Mouse (Mus musculus) limb, embryonic 13.5 days (tissue): ENCODE measurements around the gene Fmnl1. TPM values are rescaled to one million over a fixed set of nuclear protein-coding genes. Genes with fewer than 3 reads are reported as not detected.
A peak's percentile ranks its signal among the peaks of the same experiment; 100 is the strongest.
"Not testable (repeated sequence)": the region's sequence is repeated elsewhere in the genome, so short reads cannot be mapped to it uniquely, and the experiment has no call there.

Experiments used
- ATAC-seq: fragments of 200-750 bp; cut with Nextera tagmentation; 2 replicates; pipeline ENCODE4 v1.8.0; 2017; ENCODE audit warnings: low read depth, moderate number of reproducible peaks, moderate TSS enrichment; ENCODE audit not compliant: low FRiP score
- H3K27ac ChIP-seq: fragments of 300-500 bp; sonication (generic); 2 replicates; pipeline ENCODE4 v1.5.1; 2015; ENCODE audit warnings: inconsistent platforms, mild to moderate bottlenecking, moderate library complexity
- H3K27me3 ChIP-seq: fragments of 300-500 bp; sonication (generic); 2 replicates; pipeline ENCODE4 v1.6.1; 2015; ENCODE audit warnings: mild to moderate bottlenecking, inconsistent platforms
- H3K36me3 ChIP-seq: fragments of 300-500 bp; sonication (generic); 2 replicates; pipeline ENCODE4 v1.6.1; 2015; ENCODE audit warnings: inconsistent platforms, mild to moderate bottlenecking, moderate library complexity
- H3K4me1 ChIP-seq: fragments of 300-500 bp; sonication (generic); 2 replicates; pipeline ENCODE4 v1.6.1; 2015; ENCODE audit warnings: inconsistent platforms
- H3K4me2 ChIP-seq: fragments of 300-500 bp; sonication (generic); replicated peaks from 2 replicates; pipeline ENCODE4 v1.6.1; 2015; ENCODE audit warnings: inconsistent platforms, mild to moderate bottlenecking, moderate library complexity
- H3K4me3 ChIP-seq: fragments of 300-500 bp; sonication (generic); 2 replicates; pipeline ENCODE4 v1.5.1; 2015; ENCODE audit warnings: moderate library complexity, mild to moderate bottlenecking, inconsistent platforms
- H3K9ac ChIP-seq: fragments of 300-500 bp; sonication (generic); 2 replicates; pipeline ENCODE4 v1.6.1; 2015; ENCODE audit warnings: mild to moderate bottlenecking, inconsistent platforms
- H3K9me3 ChIP-seq: fragments of 300-500 bp; sonication (generic); 2 replicates; pipeline ENCODE4 v1.6.1; 2016; ENCODE audit warnings: inconsistent platforms
- WGBS: fragments of 180-500 bp; shearing (Covaris S2); methylation state at CpG from one replicate; pipeline ENCODE4 v1.1.7; 2015; 5-methylcytosine and 5-hydroxymethylcytosine counted together
- polyA plus RNA-seq: library from polyadenylated mRNA; unstranded; fragments of >200 nt; fragmentation: Nextera tagmentation; extraction: Ambion mirVana; gene quantifications from 2 replicates; pipeline ENCODE4 v1.2.1, GENCODE M21; 2015

Gene Fmnl1
- polyA plus RNA-seq, 1 experiment from 2014 or later = 1.1 TPM

GRCm38 (mm10) chr11:103218517-103218901, 47.6 kb downstream of the Fmnl1 start:
- Histone ChIP-seq H3K9ac (peak overlapping the region; percentile 53), H3K4me2 (peak overlapping the region; percentile 95), H3K4me1 (peaks cover 6% of the 10 kb centered on the region), H3K36me3 (peaks cover 35% of the 10 kb centered on the region), H3K27ac (no peak overlapping the region), H3K4me3 (peak overlapping the region; percentile 47), H3K27me3 (peaks cover 20% of the 10 kb centered on the region), H3K9me3 (no peaks in the 10 kb centered on the region)
- no peak for ATAC-seq
- 21% methylated on average over 6 of the region's 6 CpGs for WGBS

GRCm38 (mm10) chr11:103219259-103219658, 48.4 kb downstream of the Fmnl1 start:
- no peak for ATAC-seq
- Histone ChIP-seq H3K27ac (no peak overlapping the region), H3K9me3 (no peaks in the 10 kb centered on the region), H3K27me3 (peaks cover 20% of the 10 kb centered on the region), H3K4me2 (no peak overlapping the region), H3K36me3 (peaks cover 43% of the 10 kb centered on the region), H3K4me3 (no peak overlapping the region), H3K9ac (no peak overlapping the region), H3K4me1 (peaks cover 6% of the 10 kb centered on the region)
- 87% methylated on average over 5 of the region's 5 CpGs for WGBS

GRCm38 (mm10) chr11:103219995-103220394, 49.1 kb downstream of the Fmnl1 start:
- no peak overlapping the region for H3K27ac ChIP-seq
- no peak overlapping the region for H3K9ac ChIP-seq
- no peaks in the 10 kb centered on the region for H3K9me3 ChIP-seq
- peaks cover 10% of the 10 kb centered on the region for H3K4me1 ChIP-seq
- ATAC-seq = no peak
- H3K27me3 ChIP-seq = peaks cover 20% of the 10 kb centered on the region
- H3K36me3 ChIP-seq = peaks cover 50% of the 10 kb centered on the region
- no peak overlapping the region for H3K4me2 ChIP-seq
- WGBS = 86% methylated on average over 4 of the region's 4 CpGs
- no peak overlapping the region for H3K4me3 ChIP-seq

DNA sequence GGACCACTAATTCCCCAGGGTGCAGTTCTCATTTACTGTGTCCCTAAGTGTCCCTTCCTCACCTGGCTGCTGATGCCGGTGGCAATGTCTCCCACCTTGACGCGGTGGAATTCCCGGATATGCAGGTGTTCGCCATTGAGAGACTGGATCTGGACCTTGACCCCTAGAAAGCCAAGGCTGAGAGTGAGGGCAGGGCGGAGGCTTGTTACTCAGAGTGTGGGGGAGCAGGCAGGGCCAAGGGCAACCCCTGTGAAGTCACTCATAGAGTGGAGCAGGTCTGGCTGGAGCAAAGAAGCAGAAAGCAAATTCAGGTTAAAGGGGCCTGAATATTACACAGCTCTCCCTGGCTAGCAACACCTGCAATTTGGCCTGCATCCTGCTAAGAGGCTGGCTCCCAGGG, 50.5 kb downstream of the Fmnl1 start:
- peaks cover 12% of the 10 kb centered on the region for H3K4me1 ChIP-seq
- H3K27me3 ChIP-seq = peaks cover 17% of the 10 kb centered on the region
- H3K4me2 ChIP-seq = no peak overlapping the region
- H3K27ac ChIP-seq = no peak overlapping the region
- no peak overlapping the region for H3K4me3 ChIP-seq
- H3K36me3 ChIP-seq = peaks cover 64% of the 10 kb centered on the region
- WGBS = 92% methylated on average over 6 of the region's 6 CpGs
- no peak for ATAC-seq
- H3K9ac ChIP-seq = no peak overlapping the region
- no peaks in the 10 kb centered on the region for H3K9me3 ChIP-seq

- not testable (repeated sequence) for ATAC-seq, H3K4me2 ChIP-seq, H3K9ac ChIP-seq, H3K9me3 ChIP-seq, H3K27me3 ChIP-seq, H3K4me3 ChIP-seq, H3K27ac ChIP-seq
- Histone ChIP-seq H3K4me1 (peaks cover 12% of the 10 kb centered on the region), H3K36me3 (peaks cover 77% of the 10 kb centered on the region)
- 85% methylated on average over 4 of the region's 4 CpGs for WGBS
Observed at GRCm38 (mm10) chr11:103222718-103223117, 51.8 kb downstream of the Fmnl1 start.

DNA sequence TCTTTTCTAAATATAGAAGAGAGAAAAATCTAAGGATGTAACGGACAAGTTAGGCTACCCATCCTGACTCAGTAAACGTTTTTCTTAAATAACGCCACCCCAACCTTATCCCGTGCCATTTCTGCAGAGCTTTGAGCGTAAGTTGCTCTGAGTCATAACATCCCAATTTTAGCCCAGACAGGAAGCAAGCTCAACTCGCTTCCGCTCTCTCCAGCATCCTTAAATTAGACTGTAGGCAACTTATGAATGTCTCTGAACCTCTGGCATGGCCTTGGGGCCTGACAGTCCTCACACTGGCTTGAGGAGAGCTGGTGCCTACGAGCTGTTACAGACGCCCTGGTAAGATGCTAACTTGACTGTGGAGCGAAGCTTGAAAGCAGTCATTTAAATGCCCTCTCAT, 52.5 kb downstream of the Fmnl1 start:
- no peak overlapping the region for H3K9ac ChIP-seq
- H3K4me1 ChIP-seq = peaks cover 8% of the 10 kb centered on the region
- H3K36me3 ChIP-seq = peaks cover 81% of the 10 kb centered on the region
- no peak overlapping the region for H3K4me2 ChIP-seq
- H3K27ac ChIP-seq = no peak overlapping the region
- WGBS = 87% methylated on average over 10 of the region's 10 CpGs
- H3K27me3 ChIP-seq = peaks cover 6% of the 10 kb centered on the region; the same call in 1 of the 2 replicates
- no peak for ATAC-seq
- H3K4me3 ChIP-seq = no peak overlapping the region
- H3K9me3 ChIP-seq = no peaks in the 10 kb centered on the region

GRCm38 (mm10) chr11:103223951-103224456, 53.1 kb downstream of the Fmnl1 start:
- H3K9ac ChIP-seq = no peak overlapping the region
- no peaks in the 10 kb centered on the region for H3K9me3 ChIP-seq
- no peak overlapping the region for H3K27ac ChIP-seq
- H3K4me3 ChIP-seq = no peak overlapping the region
- 65% methylated on average over 18 of the region's 18 CpGs for WGBS
- ATAC-seq = no peak
- peaks cover 87% of the 10 kb centered on the region for H3K36me3 ChIP-seq
- H3K4me2 ChIP-seq = no peak overlapping the region
- H3K4me1 ChIP-seq = peaks cover 6% of the 10 kb centered on the region; the same call in 1 of the 2 replicates
- H3K27me3 ChIP-seq = peaks cover 6% of the 10 kb centered on the region; the same call in 1 of the 2 replicates

- Histone ChIP-seq H3K36me3 (peaks cover 69% of the 10 kb centered on the region), H3K27me3 (no peaks in the 10 kb centered on the region), H3K27ac (no peak overlapping the region), H3K9me3 (no peaks in the 10 kb centered on the region), H3K4me3 (no peak overlapping the region), H3K4me2 (no peak overlapping the region), H3K9ac (no peak overlapping the region), H3K4me1 (peaks cover 11% of the 10 kb centered on the region; the same call in 1 of the 2 replicates)
- ATAC-seq = no peak
- 97% methylated on average over 2 of the region's 2 CpGs for WGBS
Observed at GRCm38 (mm10) chr11:103229608-103230007, 58.7 kb downstream of the Fmnl1 start.

DNA sequence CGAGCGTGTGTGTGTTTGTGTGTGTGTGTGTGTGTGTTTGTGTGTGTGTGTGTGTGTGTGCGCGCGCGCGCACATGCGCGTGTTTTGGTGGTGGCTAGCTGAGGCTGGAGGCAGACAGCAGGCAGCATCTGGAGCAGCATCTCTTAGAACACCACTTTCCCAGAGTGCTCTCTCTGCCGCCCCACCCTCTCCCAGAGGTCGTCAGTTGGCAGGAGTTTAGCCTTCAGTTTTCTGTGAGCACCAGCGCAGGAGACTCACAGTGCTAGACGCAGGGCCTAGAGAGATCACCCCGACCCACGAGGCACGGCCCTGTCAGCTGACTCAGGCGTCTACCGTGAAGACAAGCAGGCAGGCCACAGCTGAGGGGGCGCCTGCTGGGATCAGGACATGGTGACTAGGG, 59.7 kb downstream of the Fmnl1 start:
- H3K27ac ChIP-seq = no peak overlapping the region
- H3K4me1 ChIP-seq = 0 out of 2 replicates have a peak, but pooled peaks cover 5% of the 10 kb centered on the region
- 88% methylated on average over 19 of the region's 19 CpGs for WGBS
- H3K27me3 ChIP-seq = no peaks in the 10 kb centered on the region
- ATAC-seq = no peak
- H3K36me3 ChIP-seq = peaks cover 58% of the 10 kb centered on the region
- H3K9me3 ChIP-seq = no peaks in the 10 kb centered on the region
- H3K4me3 ChIP-seq = no peak overlapping the region
- H3K9ac ChIP-seq = no peak overlapping the region; the same call in 1 of the 2 replicates
- H3K4me2 ChIP-seq = no peak overlapping the region

GRCm38 (mm10) chr11:103231367-103231766, 60.5 kb downstream of the Fmnl1 start:
- H3K4me1 ChIP-seq = 0 out of 2 replicates have a peak, but pooled peaks cover 5% of the 10 kb centered on the region
- H3K4me3 ChIP-seq = no peak overlapping the region
- no peaks in the 10 kb centered on the region for H3K9me3 ChIP-seq
- no peak for ATAC-seq
- no peak overlapping the region for H3K4me2 ChIP-seq
- no peaks in the 10 kb centered on the region for H3K27me3 ChIP-seq
- H3K9ac ChIP-seq = no peak overlapping the region; the same call in 1 of the 2 replicates
- peaks cover 51% of the 10 kb centered on the region for H3K36me3 ChIP-seq
- 88% methylated on average over 7 of the region's 7 CpGs for WGBS
- no peak overlapping the region for H3K27ac ChIP-seq

DNA sequence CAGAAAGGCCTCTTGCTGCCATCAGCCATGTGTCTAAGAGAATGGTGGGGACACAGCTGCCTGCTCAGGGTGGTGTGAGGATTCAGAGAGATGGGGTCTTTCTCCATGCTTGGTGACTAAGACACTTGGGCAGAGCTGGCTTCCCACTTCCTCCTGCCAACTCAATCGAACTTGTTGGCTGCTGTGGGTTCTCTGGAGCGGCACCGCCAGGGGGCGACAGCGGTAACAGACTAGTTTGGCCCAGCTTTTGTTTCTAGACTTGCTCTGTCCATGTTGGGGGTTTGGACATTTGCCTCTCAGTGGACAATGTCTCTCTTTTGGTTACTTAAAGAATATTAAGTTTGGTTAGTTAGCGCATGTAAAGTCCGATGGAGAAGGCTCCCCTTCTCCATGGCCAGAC, 62.1 kb downstream of the Fmnl1 start:
- ATAC-seq = no peak
- no peak overlapping the region for H3K9ac ChIP-seq
- WGBS = 34% methylated on average over 7 of the region's 7 CpGs
- H3K4me1 ChIP-seq = 0 out of 2 replicates have a peak, but pooled peaks cover 8% of the 10 kb centered on the region
- no peak overlapping the region for H3K4me2 ChIP-seq
- H3K9me3 ChIP-seq = no peaks in the 10 kb centered on the region
- H3K4me3 ChIP-seq = no peak overlapping the region
- H3K36me3 ChIP-seq = peaks cover 46% of the 10 kb centered on the region
- H3K27ac ChIP-seq = no peak overlapping the region
- H3K27me3 ChIP-seq = no peaks in the 10 kb centered on the region

- H3K9ac ChIP-seq = no peak overlapping the region
- H3K4me3 ChIP-seq = no peak overlapping the region
- ATAC-seq = no peak
- H3K27me3 ChIP-seq = no peaks in the 10 kb centered on the region
- H3K4me1 ChIP-seq = 0 out of 2 replicates have a peak, but pooled peaks cover 8% of the 10 kb centered on the region
- H3K36me3 ChIP-seq = peaks cover 50% of the 10 kb centered on the region
- no peak overlapping the region for H3K27ac ChIP-seq
- no peak overlapping the region for H3K4me2 ChIP-seq
- H3K9me3 ChIP-seq = no peaks in the 10 kb centered on the region
- WGBS = 82% methylated on average over 1 of the region's 1 CpGs
Observed at GRCm38 (mm10) chr11:103234447-103234846, 63.5 kb downstream of the Fmnl1 start.

GRCm38 (mm10) chr11:103235702-103236101, 64.8 kb downstream of the Fmnl1 start:
- Histone ChIP-seq H3K9ac (no peak overlapping the region), H3K4me1 (peaks cover 21% of the 10 kb centered on the region), H3K36me3 (peaks cover 45% of the 10 kb centered on the region), H3K4me2 (no peak overlapping the region), H3K27ac (peak overlapping the region; percentile 28; the same call in 1 of the 2 replicates), H3K4me3 (no peak overlapping the region), H3K9me3 (no peaks in the 10 kb centered on the region), H3K27me3 (no peaks in the 10 kb centered on the region)
- 0 out of 2 replicates have a peak, but pooled peaks have one; percentile 30 for ATAC-seq
- 72% methylated on average over 11 of the region's 11 CpGs for WGBS
